Mouse (Mus musculus): ENCODE data around the gene Thoc3. TPM values are rescaled to one million over a fixed set of nuclear protein-coding genes. Genes with fewer than 3 reads are reported as not detected.

Gene Thoc3
- total RNA-seq, 2 experiments from 2014 or later: 39.5 to 41.1 TPM

Other genes starting within 250 kb of the Thoc3 start
- gene Cplx2, start 97.5 kb downstream of the Thoc3 start, total RNA-seq (2021): 100 to 1,000 TPM; 689 to 707 TPM
- 10 to 100 TPM; 13.6 to 14.8 TPM for gene Simc1, start 34.9 kb upstream of the Thoc3 start, total RNA-seq (2021)
- gene 4833439L19Rik, start 96.6 kb upstream of the Thoc3 start, total RNA-seq (2021): 100 to 1,000 TPM; 149 to 151 TPM
- gene Arl10, start 106.2 kb upstream of the Thoc3 start, total RNA-seq (2021): 10 to 100 TPM; 25.6 to 28.5 TPM
- 10 to 100 TPM; 27.0 to 30.4 TPM for gene Nop16, start 121.2 kb upstream of the Thoc3 start, total RNA-seq (2021)
- gene Higd2a, start 121.4 kb upstream of the Thoc3 start, total RNA-seq (2021): 100 to 1,000 TPM; 168 to 177 TPM
- 100 to 1,000 TPM; 331 to 351 TPM for gene Cltb, start 142.5 kb upstream of the Thoc3 start, total RNA-seq (2021)
- 10 to 100 TPM; 47.4 to 57.3 TPM for gene Faf2, start 152.9 kb upstream of the Thoc3 start, total RNA-seq (2021)
- gene Rnf44, start 225.1 kb upstream of the Thoc3 start, total RNA-seq (2021): 100 to 1,000 TPM; 138 to 149 TPM
- under 1 TPM; 0.24 to 0.36 TPM for gene Cdhr2, start 232.6 kb upstream of the Thoc3 start, total RNA-seq (2021)

All from left cerebral cortex, postnatal 14 days (tissue).